Mouse (Mus musculus): ENCODE results near the gene Gpr18. TPM values are rescaled to one million over a fixed set of nuclear protein-coding genes. Genes with fewer than 3 reads are reported as not detected.
"Not testable (repeated sequence)": the region's sequence is repeated elsewhere in the genome, so short reads cannot be mapped to it uniquely, and the experiment has no call there.

Gene Gpr18
- polyA plus RNA-seq, 1 experiment from 2014 or later, result 0.34 TPM

GRCm38 (mm10) chr14:121884150-121884797, 31.3 kb downstream of the Gpr18 start:
- H3K36me3 ChIP-seq, result peaks cover 10% of the 10 kb centered on the region; the same call in 1 of the 2 replicates
- no peak overlapping the region for H3K4me3 ChIP-seq
- no peaks in the 10 kb centered on the region for H3K9me3 ChIP-seq
- no peaks in the 10 kb centered on the region for H3K27me3 ChIP-seq (ENCODE audit: insufficient read depth, poor library complexity, severe bottlenecking)
- H3K27ac ChIP-seq, result peak overlapping the region; percentile 62
- peaks cover 54% of the 10 kb centered on the region for H3K4me1 ChIP-seq
- 33% methylated on average over 6 of the region's 6 CpGs for WGBS
- no peak for DNase-seq (ENCODE audit: low spot score)

GRCm38 (mm10) chr14:121881211-121881610, 34.4 kb downstream of the Gpr18 start:
- no peak for DNase-seq (ENCODE audit: low spot score)
- Histone ChIP-seq H3K27ac (no peak overlapping the region), H3K27me3 (ENCODE audit: insufficient read depth, poor library complexity, severe bottlenecking) (no peaks in the 10 kb centered on the region), H3K4me1 (peaks cover 44% of the 10 kb centered on the region), H3K4me3 (no peak overlapping the region), H3K9me3 (no peaks in the 10 kb centered on the region), H3K36me3 (0 out of 2 replicates have a peak, but pooled peaks cover 6% of the 10 kb centered on the region)
- WGBS, result 86% methylated on average over 7 of the region's 7 CpGs

GRCm38 (mm10) chr14:121879266-121879840, 36.2 kb downstream of the Gpr18 start:
- H3K36me3 ChIP-seq, result 0 out of 2 replicates have a peak, but pooled peaks cover 2% of the 10 kb centered on the region
- peak overlapping the region; percentile 95 for H3K27ac ChIP-seq
- 19% methylated on average over 16 of the region's 16 CpGs for WGBS
- DNase-seq (ENCODE audit: low spot score), result no peak
- peaks cover 31% of the 10 kb centered on the region for H3K4me1 ChIP-seq
- H3K27me3 ChIP-seq (ENCODE audit: insufficient read depth, poor library complexity, severe bottlenecking), result no peaks in the 10 kb centered on the region
- H3K4me3 ChIP-seq, result peak overlapping the region; percentile 96
- no peaks in the 10 kb centered on the region for H3K9me3 ChIP-seq

GRCm38 (mm10) chr14:121878859-121879206, 36.7 kb downstream of the Gpr18 start:
- Histone ChIP-seq H3K27me3 (ENCODE audit: insufficient read depth, poor library complexity, severe bottlenecking) (no peaks in the 10 kb centered on the region), H3K9me3 (no peaks in the 10 kb centered on the region), H3K27ac (peak overlapping the region; percentile 95), H3K4me3 (peak overlapping the region; percentile 96), H3K36me3 (0 out of 2 replicates have a peak, but pooled peaks cover 2% of the 10 kb centered on the region), H3K4me1 (peaks cover 26% of the 10 kb centered on the region)
- no peak for DNase-seq (ENCODE audit: low spot score)
- WGBS, result 1% methylated on average over 27 of the region's 27 CpGs

GRCm38 (mm10) chr14:121878176-121878858, 37.3 kb downstream of the Gpr18 start, which contains the start of gene Ubac2:
Ubac2 (plus strand) TSS chr14:121878620.
- H3K27ac ChIP-seq, result peak within 1 kb of the TSS; percentile 95
- H3K9me3 ChIP-seq, result no peaks in the 10 kb centered on the region
- 0 out of 2 replicates have a peak, but pooled peaks cover 2% of the 10 kb centered on the region for H3K36me3 ChIP-seq
- DNase-seq (ENCODE audit: low spot score), result peak; percentile 99
- H3K4me3 ChIP-seq, result peak within 1 kb of the TSS; percentile 96
- H3K4me1 ChIP-seq, result peaks cover 21% of the 10 kb centered on the region
- under 1% methylated on average over 51 of the region's 61 CpGs for whole genome bisulfite sequencing
- H3K27me3 ChIP-seq (ENCODE audit: insufficient read depth, poor library complexity, severe bottlenecking), result no peaks in the 10 kb centered on the region

GRCm38 (mm10) chr14:121877640-121878039, 37.9 kb downstream of the Gpr18 start:
- WGBS, result 28% methylated on average over 8 of the region's 8 CpGs
- Histone ChIP-seq H3K9me3 (no peaks in the 10 kb centered on the region), H3K4me1 (peaks cover 14% of the 10 kb centered on the region; the same call in 1 of the 2 replicates), H3K27me3 (ENCODE audit: insufficient read depth, poor library complexity, severe bottlenecking) (no peaks in the 10 kb centered on the region), H3K36me3 (0 out of 2 replicates have a peak, but pooled peaks cover 2% of the 10 kb centered on the region), H3K27ac (peak overlapping the region; percentile 95), H3K4me3 (peak overlapping the region; percentile 96)
- DNase-seq (ENCODE audit: low spot score), result no peak

GRCm38 (mm10) chr14:121876860-121877259, 38.7 kb downstream of the Gpr18 start:
- 91% methylated on average over 2 of the region's 2 CpGs for WGBS
- no peak for DNase-seq (ENCODE audit: low spot score)
- H3K4me1 ChIP-seq, result peaks cover 11% of the 10 kb centered on the region; the same call in 1 of the 2 replicates
- H3K27ac ChIP-seq, result no peak overlapping the region
- H3K9me3 ChIP-seq, result no peaks in the 10 kb centered on the region
- no peaks in the 10 kb centered on the region for H3K27me3 ChIP-seq (ENCODE audit: insufficient read depth, poor library complexity, severe bottlenecking)
- 0 out of 2 replicates have a peak, but pooled peaks cover 2% of the 10 kb centered on the region for H3K36me3 ChIP-seq
- no peak overlapping the region for H3K4me3 ChIP-seq

- DNase-seq (ENCODE audit: low spot score); H3K36me3 ChIP-seq; H3K4me3 ChIP-seq; H3K4me1 ChIP-seq; H3K27me3 ChIP-seq (ENCODE audit: insufficient read depth, poor library complexity, severe bottlenecking); H3K9me3 ChIP-seq; H3K27ac ChIP-seq: not testable (repeated sequence)
- WGBS, result 61% methylated on average over 2 of the region's 2 CpGs
These were observed 39.4 kb downstream of the Gpr18 start for GRCm38 (mm10) chr14:121876190-121876589.

GRCm38 (mm10) chr14:121873646-121874045, 41.9 kb downstream of the Gpr18 start:
- Histone ChIP-seq H3K36me3 (no peaks in the 10 kb centered on the region), H3K4me1 (no peaks in the 10 kb centered on the region), H3K4me3 (no peak overlapping the region), H3K9me3 (no peaks in the 10 kb centered on the region), H3K27ac (no peak overlapping the region), H3K27me3 (ENCODE audit: insufficient read depth, poor library complexity, severe bottlenecking) (0 out of 2 replicates have a peak, but pooled peaks cover 3% of the 10 kb centered on the region)
- 76% methylated on average over 4 of the region's 4 CpGs for WGBS
- no peak for DNase-seq (ENCODE audit: low spot score)

- no peak for DNase-seq (ENCODE audit: low spot score)
- Histone ChIP-seq H3K4me3 (no peak overlapping the region), H3K9me3 (no peaks in the 10 kb centered on the region), H3K36me3 (no peaks in the 10 kb centered on the region), H3K4me1 (no peaks in the 10 kb centered on the region), H3K27ac (no peak overlapping the region), H3K27me3 (ENCODE audit: insufficient read depth, poor library complexity, severe bottlenecking) (0 out of 2 replicates have a peak, but pooled peaks cover 3% of the 10 kb centered on the region)
- WGBS, result 65% methylated on average over 2 of the region's 2 CpGs
These were observed 42.4 kb downstream of the Gpr18 start for GRCm38 (mm10) chr14:121873172-121873571.

GRCm38 (mm10) chr14:121872760-121873159, 42.8 kb downstream of the Gpr18 start:
- Histone ChIP-seq H3K36me3 (no peaks in the 10 kb centered on the region), H3K27ac (no peak overlapping the region), H3K27me3 (ENCODE audit: insufficient read depth, poor library complexity, severe bottlenecking) (0 out of 2 replicates have a peak, but pooled peaks cover 3% of the 10 kb centered on the region), H3K4me1 (no peaks in the 10 kb centered on the region), H3K9me3 (no peaks in the 10 kb centered on the region), H3K4me3 (no peak overlapping the region)
- 76% methylated on average over 1 of the region's 1 CpGs for WGBS
- DNase-seq (ENCODE audit: low spot score), result no peak

- H3K4me3 ChIP-seq, result no peak overlapping the region
- no peaks in the 10 kb centered on the region for H3K9me3 ChIP-seq
- no peaks in the 10 kb centered on the region for H3K4me1 ChIP-seq
- WGBS, result 66% methylated on average over 1 of the region's 1 CpGs
- H3K36me3 ChIP-seq, result no peaks in the 10 kb centered on the region
- H3K27ac ChIP-seq, result no peak overlapping the region
- DNase-seq (ENCODE audit: low spot score), result no peak
- 0 out of 2 replicates have a peak, but pooled peaks cover 3% of the 10 kb centered on the region for H3K27me3 ChIP-seq (ENCODE audit: insufficient read depth, poor library complexity, severe bottlenecking)
These were observed 46.5 kb downstream of the Gpr18 start for GRCm38 (mm10) chr14:121869111-121869510.

- no peaks in the 10 kb centered on the region for H3K9me3 ChIP-seq
- 76% methylated on average over 3 of the region's 3 CpGs for WGBS
- H3K4me3 ChIP-seq, result no peak overlapping the region
- 0 out of 2 replicates have a peak, but pooled peaks cover 7% of the 10 kb centered on the region for H3K27me3 ChIP-seq (ENCODE audit: insufficient read depth, poor library complexity, severe bottlenecking)
- no peaks in the 10 kb centered on the region for H3K36me3 ChIP-seq
- no peak for DNase-seq (ENCODE audit: low spot score)
- no peaks in the 10 kb centered on the region for H3K4me1 ChIP-seq
- H3K27ac ChIP-seq, result no peak overlapping the region
These were observed 49.0 kb downstream of the Gpr18 start for GRCm38 (mm10) chr14:121866574-121866973.
